Mouse (Mus musculus): ENCODE measurements at regions not wholly inside any gene's neighbourhood (a gene's known extent, or its start where the extent isn't known, plus 50 kb on each side); places are given as distances from the start of the nearest gene placed in this dataset.

DNA sequence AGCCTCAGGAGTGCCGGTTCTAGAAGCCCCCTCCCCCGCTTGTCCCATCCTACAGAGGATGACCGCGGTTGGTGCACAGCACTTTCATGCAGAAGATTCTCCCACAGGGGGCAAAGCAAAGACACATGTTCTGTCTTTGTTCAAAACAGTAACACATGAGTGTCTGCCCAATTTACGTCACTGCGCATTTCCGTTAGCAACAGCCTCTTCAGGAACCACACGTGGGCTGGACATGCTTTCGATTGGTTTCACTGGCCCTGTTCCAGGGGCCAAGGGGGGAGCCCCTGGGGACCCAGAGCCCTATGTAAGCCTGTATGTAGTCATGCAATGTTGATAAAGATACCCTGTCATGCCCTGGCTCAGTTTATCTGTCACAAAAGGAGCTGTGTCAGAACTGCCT, 116.2 kb upstream of the Twist2 start:
- DNase-seq: no peak

- no peak for DNase-seq
Observed at GRCm38 (mm10) chr1:91685789-91686188, 115.5 kb upstream of the Twist2 start.

DNA sequence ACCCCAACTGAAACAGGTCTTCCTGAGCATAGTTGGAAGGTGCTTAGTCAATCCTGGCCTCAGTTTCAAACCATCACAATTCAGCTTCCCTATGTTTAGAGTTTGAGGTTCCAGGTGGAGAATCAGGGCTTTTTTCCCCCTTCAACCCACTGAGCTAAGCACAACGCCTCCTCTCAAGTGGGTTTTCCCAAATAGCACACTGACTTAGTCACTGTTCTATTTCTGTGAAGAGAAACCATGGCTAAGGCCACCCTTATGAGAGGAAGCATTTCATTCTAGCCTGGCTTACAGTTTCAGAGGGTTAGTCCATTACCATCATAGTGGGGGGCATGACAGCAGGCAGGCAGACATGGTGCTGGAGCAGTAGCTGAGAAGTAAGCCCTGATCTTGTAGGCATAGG, 109.7 kb upstream of the Twist2 start:
- DNase-seq: no peak

- DNase-seq: no peak
Observed at GRCm38 (mm10) chr1:91692709-91693460, 108.4 kb upstream of the Twist2 start.

GRCm38 (mm10) chr1:91697053-91697452, 104.2 kb upstream of the Twist2 start:
- no peak for DNase-seq

GRCm38 (mm10) chr1:91701475-91701874, 99.8 kb upstream of the Twist2 start:
- DNase-seq: no peak

GRCm38 (mm10) chr1:91702021-91702420, 99.2 kb upstream of the Twist2 start:
- DNase-seq: no peak

GRCm38 (mm10) chr1:91702737-91703136, 98.5 kb upstream of the Twist2 start:
- DNase-seq: no peak

DNA sequence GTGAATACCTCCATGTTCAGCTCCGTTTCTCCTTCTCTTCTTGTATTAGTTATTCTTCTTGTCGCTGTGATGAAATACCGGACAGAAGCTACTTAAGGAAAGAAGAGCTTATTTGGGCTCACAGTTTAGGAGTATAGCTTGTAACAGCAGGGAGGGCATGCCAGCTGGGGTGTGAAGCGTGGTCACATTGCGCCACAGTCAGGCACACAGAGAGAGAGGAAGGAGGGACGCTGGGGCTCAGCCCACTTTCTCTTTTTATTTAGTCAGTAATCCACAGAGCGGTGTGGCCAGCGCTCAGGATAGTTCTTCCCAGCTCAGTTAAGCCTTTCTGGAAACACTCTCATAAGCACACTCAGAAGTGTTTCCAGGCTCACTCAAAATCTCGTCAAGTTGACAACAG, 95.8 kb upstream of the Twist2 start:
- peak; percentile 64 for DNase-seq

DNA sequence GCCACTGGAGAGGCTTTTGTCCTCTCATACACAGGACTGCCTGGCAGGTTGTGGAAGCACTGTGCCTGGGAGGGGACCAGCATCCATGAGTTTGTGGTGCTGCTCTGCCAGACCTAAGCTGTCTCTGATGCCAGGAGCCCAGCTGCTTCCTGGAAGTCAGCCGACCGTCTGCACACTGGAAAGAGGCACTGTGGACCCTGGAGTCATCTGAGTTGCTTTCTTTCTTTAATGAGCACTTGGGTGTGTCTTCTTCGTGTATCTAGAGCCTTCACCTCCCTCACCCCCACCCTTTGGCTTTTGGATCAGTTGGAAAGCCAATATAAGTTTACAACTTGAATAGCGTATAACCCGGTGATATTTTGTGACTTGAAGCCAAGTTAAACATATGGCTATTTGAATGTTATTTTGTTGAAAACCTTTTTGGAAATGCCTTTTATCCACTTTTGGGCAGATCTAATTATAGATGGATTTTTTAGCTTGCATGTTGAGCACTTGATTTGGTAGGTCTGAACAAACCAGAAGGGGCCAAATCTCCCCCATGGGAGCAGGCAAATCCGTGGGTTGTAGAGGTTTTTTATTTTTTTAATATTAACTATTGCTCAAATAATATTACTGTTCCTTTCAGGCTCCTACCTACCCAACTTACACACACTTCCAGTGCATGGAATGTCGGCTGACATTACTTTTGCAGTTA, 92.6 kb upstream of the Twist2 start:
- DNase-seq: no peak

DNA sequence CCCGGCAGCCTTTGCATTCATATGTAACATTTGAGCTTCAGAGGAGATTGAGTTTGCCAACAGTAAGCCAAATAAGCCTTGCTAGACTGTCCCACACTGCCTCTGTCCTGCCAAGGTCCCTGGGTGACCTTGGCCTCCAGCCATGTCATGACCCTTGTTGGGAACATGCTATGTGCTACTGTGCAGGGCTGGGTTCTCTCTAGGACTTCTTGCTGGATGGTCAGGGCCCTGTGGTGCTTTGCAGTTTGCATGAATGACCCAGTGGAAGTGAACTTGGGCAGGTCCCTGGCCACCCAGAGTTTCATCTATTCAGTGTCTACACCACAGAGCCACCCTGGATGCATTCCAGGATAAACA, 92.0 kb upstream of the Twist2 start:
- DNase-seq: no peak

DNA sequence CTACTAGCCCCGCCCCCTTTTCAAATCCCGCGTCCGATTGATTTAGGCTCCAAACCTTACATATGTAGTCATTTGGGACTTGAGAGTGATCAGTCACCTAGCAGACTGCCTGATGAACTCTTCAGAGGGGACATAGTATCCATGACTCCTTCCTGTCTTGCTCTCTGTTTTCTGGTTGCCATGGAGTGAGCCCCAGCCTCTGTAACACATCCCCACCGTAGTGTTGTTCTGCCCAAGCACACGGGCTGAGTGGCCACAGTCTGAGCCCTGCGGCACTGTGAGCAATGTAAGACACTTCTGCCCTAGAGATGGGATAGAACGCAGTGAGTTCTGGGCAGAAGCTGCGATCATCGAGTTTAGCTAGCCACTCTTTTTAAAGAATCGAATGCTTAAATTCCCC, 88.1 kb upstream of the Twist2 start:
- no peak for DNase-seq

GRCm38 (mm10) chr1:91714266-91714665, 87.0 kb upstream of the Twist2 start:
- no peak for DNase-seq

- no peak for DNase-seq
Observed at GRCm38 (mm10) chr1:91715341-91715740, 85.9 kb upstream of the Twist2 start.

DNA sequence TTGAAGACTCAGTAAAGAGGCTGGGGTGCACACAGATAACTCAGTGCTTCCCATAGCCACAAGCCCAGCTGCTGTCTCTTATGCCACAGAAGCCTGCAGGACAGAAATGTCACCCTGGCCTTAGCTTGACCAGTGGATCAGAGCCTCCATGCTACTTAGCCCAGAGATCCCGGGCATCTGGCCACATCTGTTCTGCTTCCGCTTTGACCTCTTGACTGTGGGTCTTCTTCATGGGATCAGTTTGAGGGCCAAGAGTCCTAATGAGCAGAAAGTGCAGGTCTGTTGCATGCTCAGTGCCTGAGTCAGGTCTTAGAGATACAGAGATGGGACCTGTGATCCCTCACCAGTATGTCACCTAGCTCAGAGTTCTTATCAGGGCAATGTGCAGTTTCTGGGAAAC, 85.5 kb upstream of the Twist2 start:
- DNase-seq: no peak

- DNase-seq: no peak
Observed at GRCm38 (mm10) chr1:91716836-91717235, 84.4 kb upstream of the Twist2 start.

DNA sequence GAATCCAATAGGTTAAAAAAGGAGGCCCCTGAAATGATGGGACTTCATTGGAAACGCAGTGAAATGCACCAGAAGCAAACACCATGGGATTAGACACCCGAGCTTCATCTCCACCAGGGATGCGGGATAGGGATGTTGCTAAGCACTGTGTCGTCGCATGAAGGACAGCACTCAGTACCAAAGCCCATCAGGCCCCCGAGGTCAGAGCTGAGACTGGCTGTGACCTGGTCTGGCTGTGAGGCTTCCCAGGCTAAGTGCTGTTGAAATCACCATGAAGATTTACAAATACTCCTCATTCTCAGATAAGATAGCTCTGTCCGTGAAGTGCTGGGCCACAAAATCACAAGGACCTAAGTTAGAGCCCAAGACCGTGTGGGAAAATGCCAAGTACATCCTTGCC, 83.3 kb upstream of the Twist2 start:
- no peak for DNase-seq

GRCm38 (mm10) chr1:91729246-91729645, 72.0 kb upstream of the Twist2 start:
- no peak for DNase-seq

- no peak for DNase-seq
Observed at GRCm38 (mm10) chr1:91730281-91730680, 71.0 kb upstream of the Twist2 start.

DNA sequence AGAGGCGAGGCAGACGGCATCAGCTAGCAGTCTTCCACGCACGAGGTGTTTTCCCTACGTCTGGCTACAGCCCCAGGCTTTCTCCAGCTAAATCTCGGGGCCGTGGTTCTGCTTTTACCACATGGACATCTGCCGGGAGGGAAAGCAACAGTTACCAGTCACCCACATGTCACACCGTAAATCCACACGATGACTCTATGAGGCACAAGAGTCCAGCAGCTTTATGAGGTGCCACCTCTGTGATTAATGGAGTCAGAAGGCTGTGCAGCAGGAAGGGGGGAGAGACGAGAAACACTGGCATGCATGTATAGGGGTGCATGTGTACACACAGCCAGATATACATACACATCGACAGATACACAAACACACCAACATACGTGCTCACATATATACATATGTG, 69.6 kb upstream of the Twist2 start:
- DNase-seq: no peak

DNA sequence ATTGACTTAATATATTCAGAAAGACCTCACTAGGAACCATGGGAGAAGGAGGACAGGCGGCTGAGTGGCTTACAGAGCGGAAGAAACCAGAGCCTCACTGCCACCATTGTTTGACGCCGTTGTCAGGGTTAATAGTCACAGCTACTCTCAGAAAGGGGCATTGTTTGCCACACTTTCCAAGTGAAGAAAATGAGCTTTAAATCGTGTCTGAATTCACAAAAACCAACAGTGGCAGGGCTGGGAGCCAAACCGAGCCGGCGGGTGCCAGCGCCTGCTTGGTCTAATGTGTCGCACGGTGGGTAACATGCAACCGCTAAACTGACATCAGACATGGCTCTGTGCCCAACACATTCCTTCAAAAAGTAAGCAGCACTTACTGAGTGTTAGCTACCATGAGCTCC, 68.8 kb upstream of the Twist2 start:
- no peak for DNase-seq

- no peak for DNase-seq
Observed at GRCm38 (mm10) chr1:91734731-91735130, 66.5 kb upstream of the Twist2 start.

- no peak for DNase-seq
Observed at GRCm38 (mm10) chr1:91735436-91735835, 65.8 kb upstream of the Twist2 start.

- no peak for DNase-seq
Observed at GRCm38 (mm10) chr1:91740661-91741060, 60.6 kb upstream of the Twist2 start.

DNA sequence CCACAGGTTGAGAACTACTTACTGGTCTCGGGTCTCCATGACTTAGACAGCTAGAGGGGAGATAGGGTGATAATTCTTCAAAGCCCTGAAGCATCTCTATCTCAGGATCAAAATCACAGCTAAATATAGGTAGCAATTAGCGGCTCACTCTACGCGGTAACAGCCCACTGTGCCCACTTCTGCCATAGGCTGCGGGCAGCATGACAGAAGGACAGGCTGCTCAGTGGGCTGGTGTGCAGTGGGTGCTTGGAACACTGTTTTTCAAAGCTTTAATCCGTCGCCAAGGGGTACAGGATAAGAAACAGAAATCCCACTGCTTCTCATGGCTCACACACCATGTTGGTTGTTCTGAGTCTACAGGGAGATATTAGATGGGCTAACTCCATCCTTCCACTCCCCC, 59.2 kb upstream of the Twist2 start:
- DNase-seq: no peak
